Mouse (Mus musculus): ENCODE measurements around the gene Mipol1. TPM values are rescaled to one million over a fixed set of nuclear protein-coding genes. Genes with fewer than 3 reads are reported as not detected.

The Mipol1 gene
- 6.1 and 7.6 TPM in 2 replicates for polyA plus RNA-seq (2015; fragmentation: Nextera tagmentation; extraction: Ambion mirVana)

- Histone ChIP-seq H3K9me3 (replicated peaks) (no peaks in the 10 kb centered on the region), H3K27me3 (no peaks in the 10 kb centered on the region), H3K36me3 (ENCODE audit: poor library complexity, severe bottlenecking) (no peaks in the 10 kb centered on the region), H3K4me3 (peak within 1 kb of the TSS; percentile 81), H3K9ac (peak within 1 kb of the TSS; percentile 78), H3K4me2 (peak within 1 kb of the TSS; percentile 68), H3K4me1 (peaks cover 8% of the 10 kb centered on the region), H3K27ac (peak within 1 kb of the TSS; percentile 81)
- ATAC-seq = peak; percentile 97
- 1% methylated on average over 44 of the region's 58 CpGs for WGBS
Measured at GRCm38 (mm10) chr12:57230192-57230706, at the start of gene Mipol1, which contains the start of gene Prps1l3. TSS of gene Mipol1 (plus strand) at chr12:57230427. TSS of gene Prps1l3 (plus strand) at chr12:57230412.

- H3K4me1 ChIP-seq = no peaks in the 10 kb centered on the region
- no peaks in the 10 kb centered on the region for H3K36me3 ChIP-seq (ENCODE audit: poor library complexity, severe bottlenecking)
- no peak overlapping the region for H3K4me2 ChIP-seq
- no peak overlapping the region for H3K9ac ChIP-seq
- H3K27me3 ChIP-seq = no peaks in the 10 kb centered on the region
- no peak for ATAC-seq
- H3K4me3 ChIP-seq = no peak overlapping the region
- H3K9me3 ChIP-seq (replicated peaks) = no peaks in the 10 kb centered on the region
- H3K27ac ChIP-seq = no peak overlapping the region
- WGBS = 64% methylated on average over 2 of the region's 2 CpGs
Measured at GRCm38 (mm10) chr12:57184401-57185147, 45.7 kb upstream of the Mipol1 start.

- Histone ChIP-seq H3K27me3 (no peaks in the 10 kb centered on the region), H3K27ac (no peak overlapping the region), H3K4me3 (no peak overlapping the region), H3K9ac (no peak overlapping the region), H3K36me3 (ENCODE audit: poor library complexity, severe bottlenecking) (no peaks in the 10 kb centered on the region), H3K9me3 (replicated peaks) (no peaks in the 10 kb centered on the region), H3K4me1 (no peaks in the 10 kb centered on the region), H3K4me2 (no peak overlapping the region)
- 0% methylated on average over 1 of the region's 1 CpGs for WGBS
- ATAC-seq = no peak
Measured at GRCm38 (mm10) chr12:57185475-57185874, 44.8 kb upstream of the Mipol1 start.

GRCm38 (mm10) chr12:57186126-57186525, 44.1 kb upstream of the Mipol1 start:
- no peaks in the 10 kb centered on the region for H3K4me1 ChIP-seq
- no peak overlapping the region for H3K9ac ChIP-seq
- no peak overlapping the region for H3K4me3 ChIP-seq
- ATAC-seq = no peak
- no peaks in the 10 kb centered on the region for H3K9me3 ChIP-seq (replicated peaks)
- WGBS = 70% methylated on average over 2 of the region's 2 CpGs
- no peak overlapping the region for H3K4me2 ChIP-seq
- H3K36me3 ChIP-seq (ENCODE audit: poor library complexity, severe bottlenecking) = no peaks in the 10 kb centered on the region
- H3K27me3 ChIP-seq = no peaks in the 10 kb centered on the region
- no peak overlapping the region for H3K27ac ChIP-seq

DNA sequence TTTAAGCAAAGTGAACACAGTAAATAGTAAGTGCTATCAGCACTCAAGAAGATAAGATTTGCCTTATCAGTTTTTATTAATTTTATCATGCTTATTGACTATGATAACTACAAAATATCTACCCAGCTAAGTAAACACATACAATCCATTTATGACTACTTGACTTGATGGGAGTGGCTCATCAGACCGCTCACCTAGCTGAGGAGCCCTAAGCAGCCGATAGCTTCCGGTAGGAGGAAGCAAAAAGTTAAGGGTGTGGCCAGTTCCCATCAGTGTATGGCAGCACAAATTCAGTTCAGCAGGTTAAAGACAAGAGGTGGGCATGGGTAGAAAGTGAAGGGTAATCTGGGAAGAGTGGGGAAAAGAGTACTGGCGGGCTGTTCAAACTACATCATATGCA, 43.2 kb upstream of the Mipol1 start:
- Histone ChIP-seq H3K9ac (no peak overlapping the region), H3K4me2 (no peak overlapping the region), H3K9me3 (replicated peaks) (no peaks in the 10 kb centered on the region), H3K27me3 (no peaks in the 10 kb centered on the region), H3K36me3 (ENCODE audit: poor library complexity, severe bottlenecking) (no peaks in the 10 kb centered on the region), H3K27ac (no peak overlapping the region), H3K4me1 (no peaks in the 10 kb centered on the region), H3K4me3 (no peak overlapping the region)
- WGBS = 87% methylated on average over 4 of the region's 4 CpGs
- no peak for ATAC-seq

DNA sequence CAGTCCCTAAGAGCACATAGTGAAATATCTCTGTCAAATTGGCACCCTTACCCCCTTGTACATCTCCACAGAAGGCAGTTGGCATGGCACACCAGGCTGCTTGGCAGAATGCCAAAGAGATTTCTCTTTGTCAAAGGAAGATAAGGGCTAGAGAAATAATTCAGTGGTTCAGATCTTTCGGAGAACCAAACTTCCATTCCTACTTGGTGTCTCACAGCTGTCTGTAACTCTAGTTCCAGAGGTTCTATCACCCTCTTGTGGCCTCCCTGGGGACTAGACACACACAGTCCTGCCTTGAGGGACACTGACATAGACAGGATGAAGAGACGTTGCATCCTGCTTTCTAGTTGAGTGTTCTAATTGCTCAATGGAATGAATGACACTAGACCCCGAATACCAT, 35.6 kb upstream of the Mipol1 start:
- Histone ChIP-seq H3K4me3 (no peak overlapping the region), H3K4me1 (peaks cover 14% of the 10 kb centered on the region), H3K27ac (no peak overlapping the region), H3K27me3 (peaks cover 17% of the 10 kb centered on the region), H3K4me2 (no peak overlapping the region), H3K9ac (no peak overlapping the region), H3K9me3 (replicated peaks) (no peaks in the 10 kb centered on the region), H3K36me3 (ENCODE audit: poor library complexity, severe bottlenecking) (no peaks in the 10 kb centered on the region)
- peak; percentile 50; the same call in 1 of the 2 replicates for ATAC-seq
- 32% methylated on average over 3 of the region's 3 CpGs for WGBS

GRCm38 (mm10) chr12:57196286-57196607, 34.0 kb upstream of the Mipol1 start:
- H3K27ac ChIP-seq = no peak overlapping the region
- peaks cover 14% of the 10 kb centered on the region for H3K4me1 ChIP-seq
- peaks cover 17% of the 10 kb centered on the region for H3K27me3 ChIP-seq
- peak overlapping the region; percentile 49 for H3K4me3 ChIP-seq
- no peaks in the 10 kb centered on the region for H3K9me3 ChIP-seq (replicated peaks)
- H3K4me2 ChIP-seq = peak overlapping the region; percentile 81
- no peaks in the 10 kb centered on the region for H3K36me3 ChIP-seq (ENCODE audit: poor library complexity, severe bottlenecking)
- peak overlapping the region; percentile 61 for H3K9ac ChIP-seq
- WGBS = 8% methylated on average over 8 of the region's 8 CpGs
- ATAC-seq = no peak

DNA sequence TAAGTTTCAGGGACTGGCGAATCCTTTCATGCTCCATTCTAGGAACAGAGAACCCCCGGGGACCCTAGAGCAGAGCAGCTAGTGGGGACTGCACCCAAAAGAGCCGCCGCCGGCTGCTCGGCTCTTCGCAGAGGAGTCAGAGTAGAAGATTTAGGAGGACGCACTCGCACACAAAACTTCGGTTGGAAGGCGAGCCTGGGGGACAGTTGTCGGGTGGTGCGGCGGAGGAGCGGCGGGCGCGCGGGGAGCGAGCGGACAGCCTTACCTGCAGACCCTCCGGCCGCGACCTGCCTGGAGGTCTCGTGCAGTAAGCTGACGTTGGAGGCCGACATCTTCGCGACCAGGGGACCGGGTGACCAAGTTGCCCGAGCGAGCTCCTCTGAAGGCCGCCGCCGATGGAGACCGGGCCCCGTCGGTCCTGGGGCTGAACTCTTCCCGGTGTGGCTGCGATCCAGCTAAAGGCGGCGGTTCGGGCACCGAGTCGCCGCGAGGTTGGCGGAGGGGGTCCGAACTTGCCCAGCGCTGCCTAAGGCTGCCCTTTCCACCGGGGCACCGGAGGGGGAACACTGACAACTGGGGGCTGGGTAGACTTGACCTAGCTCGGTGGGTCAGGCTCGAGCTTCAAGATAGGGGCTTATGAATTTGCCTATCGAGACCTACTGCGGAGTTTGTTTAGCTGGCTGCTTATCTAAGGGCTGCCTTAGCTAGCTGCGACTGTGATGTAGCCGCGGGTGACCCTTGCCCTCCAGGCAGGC, 33.4 kb upstream of the Mipol1 start:
- Histone ChIP-seq H3K9ac (peak overlapping the region; percentile 61), H3K4me2 (peak overlapping the region; percentile 81), H3K4me3 (peak overlapping the region; percentile 49), H3K27me3 (peaks cover 17% of the 10 kb centered on the region), H3K9me3 (replicated peaks) (no peaks in the 10 kb centered on the region), H3K27ac (no peak overlapping the region), H3K36me3 (ENCODE audit: poor library complexity, severe bottlenecking) (no peaks in the 10 kb centered on the region), H3K4me1 (peaks cover 14% of the 10 kb centered on the region)
- WGBS = 1% methylated on average over 51 of the region's 59 CpGs
- peak; percentile 57 for ATAC-seq

DNA sequence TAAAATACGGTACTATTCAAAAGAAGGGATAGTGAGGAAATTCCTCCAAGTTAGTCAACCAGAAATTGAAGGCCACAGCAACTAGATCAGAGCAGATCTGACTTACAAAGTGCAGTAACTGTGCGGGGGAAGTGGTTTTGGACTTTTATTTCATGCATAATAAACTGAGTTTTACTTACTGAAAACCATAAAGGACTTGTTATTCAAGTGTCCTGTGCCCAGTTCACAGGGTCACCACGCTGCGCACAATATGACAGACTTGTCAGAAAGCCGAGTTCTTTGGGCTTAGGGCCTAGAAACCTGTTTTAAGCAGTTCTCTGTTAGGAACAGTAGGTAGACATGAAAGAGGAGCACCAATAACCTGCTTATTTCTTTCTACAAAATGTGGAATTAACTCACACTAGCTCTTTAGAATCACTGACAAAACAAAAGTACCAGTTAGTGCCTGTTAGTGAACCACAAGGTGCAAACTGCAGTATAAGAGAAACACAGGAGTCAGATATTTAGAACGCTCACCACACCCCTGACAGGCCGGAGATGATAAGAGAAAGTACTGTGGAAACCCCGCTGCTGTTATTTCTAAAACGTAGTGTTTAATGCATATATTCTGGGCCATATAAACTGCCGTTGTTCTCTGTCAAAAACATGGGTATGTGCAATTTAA, 32.7 kb upstream of the Mipol1 start, which contains the start of gene Slc25a21:
Slc25a21 (minus strand) TSS at position 110 of the 664 bp plus-strand sequence.
- Histone ChIP-seq H3K9ac (peak within 1 kb of the TSS; percentile 61), H3K4me3 (peak within 1 kb of the TSS; percentile 49), H3K4me2 (peak within 1 kb of the TSS; percentile 81), H3K36me3 (ENCODE audit: poor library complexity, severe bottlenecking) (no peaks in the 10 kb centered on the region), H3K4me1 (peaks cover 14% of the 10 kb centered on the region), H3K27me3 (peaks cover 17% of the 10 kb centered on the region), H3K27ac (no peak within 1 kb of the TSS), H3K9me3 (replicated peaks) (no peaks in the 10 kb centered on the region)
- 45% methylated on average over 10 of the region's 10 CpGs for WGBS
- no peak for ATAC-seq

DNA sequence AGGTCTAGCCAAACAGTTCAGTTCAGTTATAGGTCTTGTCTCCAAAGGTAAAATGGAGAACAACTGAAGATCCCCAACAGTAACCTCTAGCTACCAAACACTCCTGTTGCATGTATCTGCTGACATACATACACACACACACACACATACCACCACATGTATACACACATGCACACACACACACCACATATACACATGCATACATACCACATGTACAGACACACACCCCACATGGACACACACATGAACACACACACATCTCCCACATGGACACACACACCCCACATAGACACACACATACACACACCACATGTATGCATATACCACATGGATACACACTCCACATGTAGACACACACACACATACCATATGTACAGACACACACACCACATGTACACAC, 32.0 kb upstream of the Mipol1 start:
- H3K4me1 ChIP-seq = peaks cover 14% of the 10 kb centered on the region
- no peak overlapping the region for H3K4me3 ChIP-seq
- peaks cover 17% of the 10 kb centered on the region for H3K27me3 ChIP-seq
- no peaks in the 10 kb centered on the region for H3K36me3 ChIP-seq (ENCODE audit: poor library complexity, severe bottlenecking)
- no peak for ATAC-seq
- no peak overlapping the region for H3K4me2 ChIP-seq
- H3K9ac ChIP-seq = no peak overlapping the region
- H3K27ac ChIP-seq = no peak overlapping the region
- no peaks in the 10 kb centered on the region for H3K9me3 ChIP-seq (replicated peaks)

DNA sequence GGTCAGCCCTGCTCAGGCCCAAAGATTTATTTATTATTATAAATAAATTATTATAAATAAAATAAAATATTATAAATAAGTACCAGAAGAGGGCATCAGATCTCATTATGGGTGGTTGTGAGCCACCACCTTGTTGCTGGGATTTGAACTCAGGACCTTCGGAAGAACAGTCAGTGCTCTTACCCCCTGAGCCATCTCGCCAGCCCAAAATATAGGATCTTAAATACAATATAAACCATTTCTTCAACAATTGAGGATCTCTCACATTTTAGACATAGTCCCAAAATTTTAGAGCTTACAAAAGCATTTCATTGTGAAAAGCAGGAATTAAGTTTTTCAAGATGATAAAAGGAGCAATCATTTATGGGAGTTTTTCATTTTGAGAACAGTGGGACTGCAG, 30.8 kb upstream of the Mipol1 start:
- ATAC-seq = no peak
- H3K4me2 ChIP-seq = no peak overlapping the region
- no peak overlapping the region for H3K27ac ChIP-seq
- H3K4me1 ChIP-seq = peaks cover 14% of the 10 kb centered on the region
- no peaks in the 10 kb centered on the region for H3K9me3 ChIP-seq (replicated peaks)
- no peak overlapping the region for H3K9ac ChIP-seq
- no peak overlapping the region for H3K4me3 ChIP-seq
- 100% methylated on average over 2 of the region's 2 CpGs for WGBS
- H3K27me3 ChIP-seq = peaks cover 17% of the 10 kb centered on the region
- no peaks in the 10 kb centered on the region for H3K36me3 ChIP-seq (ENCODE audit: poor library complexity, severe bottlenecking)

GRCm38 (mm10) chr12:57201901-57202300, 28.3 kb upstream of the Mipol1 start:
- H3K36me3 ChIP-seq (ENCODE audit: poor library complexity, severe bottlenecking) = no peaks in the 10 kb centered on the region
- 94% methylated on average over 3 of the region's 3 CpGs for WGBS
- H3K9ac ChIP-seq = no peak overlapping the region
- H3K9me3 ChIP-seq (replicated peaks) = no peaks in the 10 kb centered on the region
- H3K4me3 ChIP-seq = no peak overlapping the region
- no peak overlapping the region for H3K27ac ChIP-seq
- H3K4me2 ChIP-seq = no peak overlapping the region
- H3K4me1 ChIP-seq = peaks cover 6% of the 10 kb centered on the region
- no peak for ATAC-seq
- peaks cover 9% of the 10 kb centered on the region for H3K27me3 ChIP-seq
